Mouse (Mus musculus) intestine, embryonic 16.5 days (tissue): ENCODE measurements at regions not wholly inside any gene's neighbourhood (a gene's known extent, or its start where the extent isn't known, plus 50 kb on each side); places are given as distances from the start of the nearest gene placed in this dataset.

Experiments used
- ATAC-seq: fragments of 200-750 bp; cut with Nextera tagmentation; 2 replicates; pipeline ENCODE4 v1.8.0; 2017; ENCODE audit warnings: moderate TSS enrichment, moderate library complexity
- H3K27ac ChIP-seq: fragments of 300-500 bp; sonication (generic); 2 replicates; pipeline ENCODE4 v1.5.1; 2014; ENCODE audit warnings: mild to moderate bottlenecking, low read length
- H3K27me3 ChIP-seq: fragments of 300-500 bp; sonication (generic); replicated peaks from 2 replicates; pipeline ENCODE4 v1.6.1; 2014; ENCODE audit warnings: low read length, control low read depth, mixed read lengths; ENCODE audit not compliant: control insufficient read depth, insufficient read depth
- H3K36me3 ChIP-seq: fragments of 300-500 bp; sonication (generic); 2 replicates; pipeline ENCODE4 v1.6.1; 2014; ENCODE audit warnings: low read length, control low read depth; ENCODE audit not compliant: control insufficient read depth, insufficient read depth
- H3K4me1 ChIP-seq: fragments of 300-500 bp; sonication (generic); 2 replicates; pipeline ENCODE4 v1.6.1; 2014; ENCODE audit warnings: low read length, control low read depth, mixed read lengths; ENCODE audit not compliant: control insufficient read depth, insufficient read depth
- H3K4me2 ChIP-seq: fragments of 300-500 bp; sonication (generic); 2 replicates; pipeline ENCODE4 v1.6.1; 2014; ENCODE audit warnings: low read depth, low read length, control low read depth
- H3K4me3 ChIP-seq: fragments of 300-500 bp; sonication (generic); 2 replicates; pipeline ENCODE4 v1.5.1; 2014; ENCODE audit warnings: mild to moderate bottlenecking, low read length
- H3K9ac ChIP-seq: fragments of 300-500 bp; sonication (generic); 2 replicates; pipeline ENCODE4 v1.6.1; 2014; ENCODE audit warnings: low read depth, low read length
- H3K9me3 ChIP-seq: fragments of 300-500 bp; sonication (generic); 2 replicates; pipeline ENCODE4 v1.6.1; 2016; ENCODE audit warnings: low read length, control low read depth; ENCODE audit not compliant: control insufficient read depth
- WGBS: fragments of 180-500 bp; shearing (Covaris S2); extraction: QIAGEN DNeasy Blood & Tissue Kit; methylation state at CpG from one replicate; pipeline ENCODE4 v1.1.7; 2014; 5-methylcytosine and 5-hydroxymethylcytosine counted together

GRCm38 (mm10) chr9:35338858-35339257, 71.2 kb downstream of the Rpusd4 start:
- Histone ChIP-seq H3K4me1 (peaks cover 35% of the 10 kb centered on the region), H3K4me3 (no peak overlapping the region), H3K9me3 (no peaks in the 10 kb centered on the region), H3K36me3 (no peaks in the 10 kb centered on the region), H3K4me2 (no peak overlapping the region), H3K27me3 (no peaks in the 10 kb centered on the region), H3K9ac (no peak overlapping the region), H3K27ac (no peak overlapping the region)
- 87% methylated on average over 5 of the region's 5 CpGs for WGBS
- ATAC-seq: no peak

- H3K4me3 ChIP-seq: no peak overlapping the region
- H3K27me3 ChIP-seq: no peaks in the 10 kb centered on the region
- WGBS: 74% methylated on average over 10 of the region's 10 CpGs
- H3K4me1 ChIP-seq: peaks cover 35% of the 10 kb centered on the region
- no peak overlapping the region for H3K4me2 ChIP-seq
- H3K27ac ChIP-seq: no peak overlapping the region; the same call in 1 of the 2 replicates
- no peak overlapping the region for H3K9ac ChIP-seq
- H3K36me3 ChIP-seq: no peaks in the 10 kb centered on the region
- no peaks in the 10 kb centered on the region for H3K9me3 ChIP-seq
- no peak for ATAC-seq
Observed at GRCm38 (mm10) chr9:35339492-35340262, 72.0 kb downstream of the Rpusd4 start.

GRCm38 (mm10) chr9:35340263-35340573, 72.6 kb downstream of the Rpusd4 start:
- Histone ChIP-seq H3K27me3 (no peaks in the 10 kb centered on the region), H3K36me3 (no peaks in the 10 kb centered on the region), H3K27ac (no peak overlapping the region), H3K4me2 (no peak overlapping the region), H3K9me3 (no peaks in the 10 kb centered on the region), H3K9ac (no peak overlapping the region), H3K4me3 (no peak overlapping the region), H3K4me1 (peaks cover 33% of the 10 kb centered on the region)
- no peak for ATAC-seq
- 76% methylated on average over 4 of the region's 4 CpGs for WGBS

- Histone ChIP-seq H3K9me3 (no peaks in the 10 kb centered on the region), H3K4me2 (no peak overlapping the region), H3K36me3 (no peaks in the 10 kb centered on the region), H3K4me1 (peaks cover 35% of the 10 kb centered on the region), H3K27ac (no peak overlapping the region), H3K9ac (no peak overlapping the region), H3K4me3 (no peak overlapping the region), H3K27me3 (no peaks in the 10 kb centered on the region)
- no peak for ATAC-seq
- WGBS: 42% methylated on average over 3 of the region's 3 CpGs
Observed at GRCm38 (mm10) chr9:35340811-35341210, 73.1 kb downstream of the Rpusd4 start.

- no peaks in the 10 kb centered on the region for H3K9me3 ChIP-seq
- H3K27ac ChIP-seq: no peak overlapping the region
- WGBS: 85% methylated on average over 5 of the region's 5 CpGs
- no peaks in the 10 kb centered on the region for H3K36me3 ChIP-seq
- no peak overlapping the region for H3K4me3 ChIP-seq
- H3K27me3 ChIP-seq: no peaks in the 10 kb centered on the region
- no peak for ATAC-seq
- peaks cover 34% of the 10 kb centered on the region for H3K4me1 ChIP-seq
- H3K4me2 ChIP-seq: no peak overlapping the region
- H3K9ac ChIP-seq: no peak overlapping the region
Observed at GRCm38 (mm10) chr9:35341386-35341785, 73.7 kb downstream of the Rpusd4 start.

GRCm38 (mm10) chr9:35342436-35342835, 74.8 kb downstream of the Rpusd4 start:
- peaks cover 38% of the 10 kb centered on the region for H3K4me1 ChIP-seq
- no peak overlapping the region for H3K4me3 ChIP-seq
- H3K9ac ChIP-seq: no peak overlapping the region
- H3K27ac ChIP-seq: peak overlapping the region; percentile 67
- peak; percentile 58; the same call in 1 of the 2 replicates for ATAC-seq
- H3K27me3 ChIP-seq: no peaks in the 10 kb centered on the region
- WGBS: 56% methylated on average over 2 of the region's 2 CpGs
- H3K4me2 ChIP-seq: no peak overlapping the region
- no peaks in the 10 kb centered on the region for H3K9me3 ChIP-seq
- no peaks in the 10 kb centered on the region for H3K36me3 ChIP-seq

GRCm38 (mm10) chr9:35343336-35343735, 75.7 kb downstream of the Rpusd4 start:
- H3K27ac ChIP-seq: peak overlapping the region; percentile 67
- no peaks in the 10 kb centered on the region for H3K36me3 ChIP-seq
- no peak overlapping the region for H3K4me3 ChIP-seq
- peaks cover 38% of the 10 kb centered on the region for H3K4me1 ChIP-seq
- 0 out of 2 replicates have a peak, but pooled peaks have one; percentile 34 for ATAC-seq
- H3K9me3 ChIP-seq: no peaks in the 10 kb centered on the region
- no peak overlapping the region for H3K4me2 ChIP-seq
- H3K9ac ChIP-seq: no peak overlapping the region
- H3K27me3 ChIP-seq: no peaks in the 10 kb centered on the region

- peak; percentile 35 for ATAC-seq
- H3K27me3 ChIP-seq: no peaks in the 10 kb centered on the region
- no peak overlapping the region for H3K27ac ChIP-seq
- H3K9me3 ChIP-seq: no peaks in the 10 kb centered on the region
- no peak overlapping the region for H3K4me2 ChIP-seq
- WGBS: 26% methylated on average over 6 of the region's 6 CpGs
- H3K36me3 ChIP-seq: no peaks in the 10 kb centered on the region
- no peak overlapping the region for H3K9ac ChIP-seq
- H3K4me3 ChIP-seq: no peak overlapping the region
- H3K4me1 ChIP-seq: peaks cover 38% of the 10 kb centered on the region
Observed at GRCm38 (mm10) chr9:35344374-35344773, 76.6 kb upstream of the Cdon start.

- no peaks in the 10 kb centered on the region for H3K27me3 ChIP-seq
- H3K9ac ChIP-seq: peak overlapping the region; percentile 30; the same call in 1 of the 2 replicates
- H3K4me3 ChIP-seq: no peak overlapping the region
- no peak overlapping the region for H3K4me2 ChIP-seq
- 25% methylated on average over 5 of the region's 5 CpGs for WGBS
- peak; percentile 78 for ATAC-seq
- H3K27ac ChIP-seq: no peak overlapping the region
- no peaks in the 10 kb centered on the region for H3K36me3 ChIP-seq
- H3K4me1 ChIP-seq: peaks cover 29% of the 10 kb centered on the region
- no peaks in the 10 kb centered on the region for H3K9me3 ChIP-seq
Observed at GRCm38 (mm10) chr9:35346378-35346777, 74.5 kb upstream of the Cdon start.

GRCm38 (mm10) chr9:35350046-35350552, 70.8 kb upstream of the Cdon start:
- H3K4me2 ChIP-seq: no peak overlapping the region
- H3K4me1 ChIP-seq: peaks cover 15% of the 10 kb centered on the region; the same call in 1 of the 2 replicates
- no peaks in the 10 kb centered on the region for H3K27me3 ChIP-seq
- ATAC-seq: no peak
- H3K36me3 ChIP-seq: no peaks in the 10 kb centered on the region
- 56% methylated on average over 2 of the region's 2 CpGs for WGBS
- H3K27ac ChIP-seq: no peak overlapping the region
- H3K9me3 ChIP-seq: no peaks in the 10 kb centered on the region
- H3K9ac ChIP-seq: no peak overlapping the region
- H3K4me3 ChIP-seq: no peak overlapping the region
